Mouse (Mus musculus): Measurements from ENCODE around the gene Sdr39u1. TPM values are rescaled to one million over a fixed set of nuclear protein-coding genes. Genes with fewer than 3 reads are reported as not detected.

Sdr39u1 gene
- polyA plus RNA-seq, 1 experiment from 2014 or later: 56.0 TPM

GRCm38 (mm10) chr14:55868230-55869026 lies 31.7 kb downstream of the Sdr39u1 start:
- H3K27me3 ChIP-seq (replicated peaks): no peaks in the 10 kb centered on the region
- no peak for ATAC-seq (ENCODE audit: insufficient read depth, low FRiP score, low read depth)
- H3K9ac ChIP-seq: no peak overlapping the region
- peaks cover 5% of the 10 kb centered on the region; the same call in 1 of the 2 replicates for H3K4me1 ChIP-seq
- H3K27ac ChIP-seq: no peak overlapping the region
- no peak overlapping the region for H3K4me3 ChIP-seq (replicated peaks)
- no peaks in the 10 kb centered on the region for H3K9me3 ChIP-seq
- H3K36me3 ChIP-seq: peaks cover 71% of the 10 kb centered on the region
- WGBS: 84% methylated on average over 14 of the region's 14 CpGs
- H3K4me2 ChIP-seq: no peak overlapping the region

- H3K36me3 ChIP-seq: peaks cover 66% of the 10 kb centered on the region
- no peaks in the 10 kb centered on the region for H3K9me3 ChIP-seq
- ATAC-seq (ENCODE audit: insufficient read depth, low FRiP score, low read depth): no peak
- no peak overlapping the region for H3K4me3 ChIP-seq (replicated peaks)
- H3K9ac ChIP-seq: no peak overlapping the region
- H3K4me2 ChIP-seq: no peak overlapping the region
- no peaks in the 10 kb centered on the region for H3K27me3 ChIP-seq (replicated peaks)
- no peak overlapping the region for H3K27ac ChIP-seq
- 35% methylated on average over 4 of the region's 4 CpGs for WGBS
- H3K4me1 ChIP-seq: peaks cover 2% of the 10 kb centered on the region; the same call in 1 of the 2 replicates
These were observed 33.1 kb downstream of the Sdr39u1 start for GRCm38 (mm10) chr14:55866962-55867361.

GRCm38 (mm10) chr14:55863773-55864172 lies 36.3 kb downstream of the Sdr39u1 start:
- 23% methylated on average over 7 of the region's 7 CpGs for WGBS
- no peak overlapping the region for H3K9ac ChIP-seq
- H3K4me2 ChIP-seq: no peak overlapping the region
- no peak overlapping the region for H3K4me3 ChIP-seq (replicated peaks)
- H3K27me3 ChIP-seq (replicated peaks): no peaks in the 10 kb centered on the region
- no peak overlapping the region for H3K27ac ChIP-seq
- H3K36me3 ChIP-seq: peaks cover 36% of the 10 kb centered on the region
- ATAC-seq (ENCODE audit: insufficient read depth, low FRiP score, low read depth): peak; percentile 60
- peaks cover 15% of the 10 kb centered on the region for H3K4me1 ChIP-seq
- H3K9me3 ChIP-seq: no peaks in the 10 kb centered on the region

GRCm38 (mm10) chr14:55862970-55863369 lies 37.1 kb downstream of the Sdr39u1 start:
- Histone ChIP-seq H3K27ac (no peak overlapping the region), H3K4me3 (replicated peaks) (no peak overlapping the region), H3K4me1 (peaks cover 15% of the 10 kb centered on the region), H3K9ac (no peak overlapping the region), H3K4me2 (no peak overlapping the region), H3K36me3 (peaks cover 28% of the 10 kb centered on the region), H3K9me3 (no peaks in the 10 kb centered on the region), H3K27me3 (replicated peaks) (no peaks in the 10 kb centered on the region)
- WGBS: 88% methylated on average over 10 of the region's 10 CpGs
- ATAC-seq (ENCODE audit: insufficient read depth, low FRiP score, low read depth): no peak

GRCm38 (mm10) chr14:55862186-55862585 lies 37.9 kb downstream of the Sdr39u1 start:
- Histone ChIP-seq H3K36me3 (peaks cover 24% of the 10 kb centered on the region), H3K4me1 (peaks cover 20% of the 10 kb centered on the region), H3K4me3 (replicated peaks) (no peak overlapping the region)

GRCm38 (mm10) chr14:55857588-55857987 lies 42.5 kb downstream of the Sdr39u1 start:
- ATAC-seq (ENCODE audit: insufficient read depth, low FRiP score, low read depth): no peak
- Histone ChIP-seq H3K27ac (no peak overlapping the region), H3K9ac (no peak overlapping the region), H3K4me1 (peaks cover 33% of the 10 kb centered on the region), H3K27me3 (replicated peaks) (no peaks in the 10 kb centered on the region), H3K4me2 (peak overlapping the region; percentile 23), H3K9me3 (no peaks in the 10 kb centered on the region), H3K36me3 (no peaks in the 10 kb centered on the region), H3K4me3 (replicated peaks) (0 out of 2 replicates have a peak overlapping the region, but pooled peaks have one; percentile 4)
- 42% methylated on average over 4 of the region's 4 CpGs for WGBS

More at GRCm38 (mm10) chr14:55862186-55862585, 37.9 kb downstream of the Sdr39u1 start:
- 48% methylated on average over 6 of the region's 6 CpGs for WGBS
- peak overlapping the region; percentile 7; the same call in 1 of the 2 replicates for H3K27ac ChIP-seq
- no peak for ATAC-seq (ENCODE audit: insufficient read depth, low FRiP score, low read depth)
- no peak overlapping the region for H3K9ac ChIP-seq
- H3K9me3 ChIP-seq: no peaks in the 10 kb centered on the region
- no peaks in the 10 kb centered on the region for H3K27me3 ChIP-seq (replicated peaks)
- no peak overlapping the region; the same call in 1 of the 2 replicates for H3K4me2 ChIP-seq

GRCm38 (mm10) chr14:55855101-55855561 lies 45.0 kb downstream of the Sdr39u1 start:
- Histone ChIP-seq H3K9ac (peak overlapping the region; percentile 57), H3K4me1 (peaks cover 28% of the 10 kb centered on the region), H3K4me2 (peak overlapping the region; percentile 69), H3K27me3 (replicated peaks) (no peaks in the 10 kb centered on the region), H3K36me3 (no peaks in the 10 kb centered on the region), H3K4me3 (replicated peaks) (peak overlapping the region; percentile 62), H3K27ac (peak overlapping the region; percentile 97), H3K9me3 (no peaks in the 10 kb centered on the region)
- WGBS: 1% methylated on average over 4 of the region's 4 CpGs
- ATAC-seq (ENCODE audit: insufficient read depth, low FRiP score, low read depth): peak; percentile 11; the same call in 1 of the 2 replicates

GRCm38 (mm10) chr14:55854406-55855100 lies 45.5 kb downstream of the Sdr39u1 start:
- H3K4me2 ChIP-seq: peak overlapping the region; percentile 69
- no peak for ATAC-seq (ENCODE audit: insufficient read depth, low FRiP score, low read depth)
- H3K36me3 ChIP-seq: no peaks in the 10 kb centered on the region
- under 1% methylated on average over 9 of the region's 9 CpGs for WGBS
- H3K4me3 ChIP-seq (replicated peaks): peak overlapping the region; percentile 62
- H3K9me3 ChIP-seq: no peaks in the 10 kb centered on the region
- H3K9ac ChIP-seq: peak overlapping the region; percentile 57
- H3K27me3 ChIP-seq (replicated peaks): no peaks in the 10 kb centered on the region
- H3K27ac ChIP-seq: peak overlapping the region; percentile 97
- H3K4me1 ChIP-seq: peaks cover 28% of the 10 kb centered on the region

- peak within 1 kb of the TSS; percentile 97 for H3K27ac ChIP-seq
- peak within 1 kb of the TSS; percentile 57 for H3K9ac ChIP-seq
- no peaks in the 10 kb centered on the region for H3K36me3 ChIP-seq
- H3K27me3 ChIP-seq (replicated peaks): no peaks in the 10 kb centered on the region
- peak within 1 kb of the TSS; percentile 62 for H3K4me3 ChIP-seq (replicated peaks)
- no peaks in the 10 kb centered on the region for H3K9me3 ChIP-seq
- 1% methylated on average over 31 of the region's 33 CpGs for WGBS
- ATAC-seq (ENCODE audit: insufficient read depth, low FRiP score, low read depth): peak; percentile 87
- peak within 1 kb of the TSS; percentile 69 for H3K4me2 ChIP-seq
- peaks cover 25% of the 10 kb centered on the region for H3K4me1 ChIP-seq
These were observed 46.3 kb downstream of the Sdr39u1 start, which contains the start of gene Nynrin for GRCm38 (mm10) chr14:55853621-55854285. Nynrin (plus strand) TSS chr14:55854010.

GRCm38 (mm10) chr14:55852646-55853551 lies 47.2 kb downstream of the Sdr39u1 start:
- peak overlapping the region; percentile 69 for H3K4me2 ChIP-seq
- H3K4me1 ChIP-seq: peaks cover 25% of the 10 kb centered on the region
- H3K4me3 ChIP-seq (replicated peaks): peak overlapping the region; percentile 62
- no peaks in the 10 kb centered on the region for H3K36me3 ChIP-seq
- no peaks in the 10 kb centered on the region for H3K9me3 ChIP-seq
- no peaks in the 10 kb centered on the region for H3K27me3 ChIP-seq (replicated peaks)
- H3K9ac ChIP-seq: no peak overlapping the region
- ATAC-seq (ENCODE audit: insufficient read depth, low FRiP score, low read depth): peak; percentile 64
- H3K27ac ChIP-seq: peak overlapping the region; percentile 97
- WGBS: 7% methylated on average over 11 of the region's 11 CpGs

- Histone ChIP-seq H3K4me3 (replicated peaks) (no peak overlapping the region), H3K27ac (no peak overlapping the region), H3K4me2 (no peak overlapping the region), H3K4me1 (peaks cover 14% of the 10 kb centered on the region), H3K27me3 (replicated peaks) (no peaks in the 10 kb centered on the region), H3K9me3 (no peaks in the 10 kb centered on the region), H3K36me3 (no peaks in the 10 kb centered on the region), H3K9ac (no peak overlapping the region)
- no peak for ATAC-seq (ENCODE audit: insufficient read depth, low FRiP score, low read depth)
- WGBS: 36% methylated on average over 6 of the region's 6 CpGs
These were observed 49.2 kb downstream of the Sdr39u1 start for GRCm38 (mm10) chr14:55850885-55851284.
